ENCODE assay signal across 22 mouse cellular contexts in the genomic region with DNA sequence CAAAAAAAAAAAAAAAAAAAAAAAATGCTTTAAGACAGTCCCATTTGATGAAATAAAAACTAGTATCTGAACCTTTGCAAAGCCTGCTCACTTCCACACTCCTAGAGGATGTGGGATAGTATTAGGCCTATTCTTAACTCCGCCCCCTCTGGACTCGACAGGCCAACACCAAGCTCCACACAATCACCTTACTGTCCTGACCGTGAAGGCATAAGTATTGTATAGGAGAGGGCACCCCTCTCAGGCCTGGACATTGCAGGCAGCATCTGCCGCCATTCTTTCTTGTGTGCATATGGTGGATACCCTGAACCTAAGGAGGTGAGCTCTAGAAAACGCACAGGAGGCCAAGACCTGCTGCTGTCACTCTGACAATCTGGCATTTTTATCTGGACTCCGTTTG.
DNase-seq lines count a peak whose midpoint lies in the region; ATAC-seq and TF ChIP-seq lines count a peak whose summit lies in the region.
"Had no signal": no experiment of that assay in that cellular context is flagged by ENCODE, and none has a peak within 500 bp of the region (broad histone marks: within the 10 kb centered on the region; RNA-seq: fewer than 3 reads in every experiment).

No protein-coding gene starts in this region.

- H3K27me3 ChIP-seq in hindbrain, embryonic 13.5 days: no peaks in the 10 kb centered on the region
- H3K27me3 ChIP-seq in hindbrain, embryonic 10.5 days (ENCODE audit: insufficient read depth, poor library complexity, severe bottlenecking): no peaks in the 10 kb centered on the region
- peaks cover 14% of the 10 kb centered on the region for H3K27me3 ChIP-seq in forebrain, embryonic 13.5 days
- no peaks in the 10 kb centered on the region; the same call in 1 of the 2 replicates for H3K27me3 ChIP-seq in forebrain, postnatal 0 days (ENCODE audit: insufficient read depth, low read length)
- H3K27me3 ChIP-seq in midbrain, embryonic 15.5 days (replicated peaks): no peaks in the 10 kb centered on the region
- H3K27me3 ChIP-seq in intestine, postnatal 0 days (replicated peaks; ENCODE audit: control insufficient read depth, insufficient read depth, low read length): no peaks in the 10 kb centered on the region
- H3K27me3 ChIP-seq: lung, embryonic 15.5 days; neural tube, embryonic 12.5 days; Patski had no signal

- H3K36me3 ChIP-seq in hindbrain, embryonic 13.5 days: no peaks in the 10 kb centered on the region
- H3K36me3 ChIP-seq in hindbrain, embryonic 10.5 days: peaks cover 7% of the 10 kb centered on the region; the same call in 1 of the 2 replicates
- no peaks in the 10 kb centered on the region for H3K36me3 ChIP-seq in forebrain, embryonic 13.5 days (ENCODE audit: poor library complexity, severe bottlenecking)
- H3K36me3 ChIP-seq in forebrain, postnatal 0 days (ENCODE audit: insufficient read depth): no peaks in the 10 kb centered on the region
- H3K36me3 ChIP-seq in midbrain, embryonic 15.5 days (replicated peaks): no peaks in the 10 kb centered on the region
- H3K36me3 ChIP-seq in intestine, postnatal 0 days (ENCODE audit: control insufficient read depth, insufficient read depth): no peaks in the 10 kb centered on the region
- H3K36me3 ChIP-seq: lung, embryonic 15.5 days; neural tube, embryonic 12.5 days had no signal

- H3K9me3 ChIP-seq in hindbrain, embryonic 13.5 days: no peaks in the 10 kb centered on the region
- H3K9me3 ChIP-seq in hindbrain, embryonic 10.5 days: no peaks in the 10 kb centered on the region
- no peaks in the 10 kb centered on the region for H3K9me3 ChIP-seq in forebrain, embryonic 13.5 days (replicated peaks)
- H3K9me3 ChIP-seq in forebrain, postnatal 0 days (ENCODE audit: low read length): no peaks in the 10 kb centered on the region
- H3K9me3 ChIP-seq in midbrain, embryonic 15.5 days: no peaks in the 10 kb centered on the region
- H3K9me3 ChIP-seq in intestine, postnatal 0 days (ENCODE audit: control insufficient read depth): no peaks in the 10 kb centered on the region
- H3K9me3 ChIP-seq: lung, embryonic 15.5 days; neural tube, embryonic 12.5 days had no signal

- peak overlapping the region; percentile 67; the same call in 1 of the 2 replicates for H3K27ac ChIP-seq in hindbrain, embryonic 13.5 days
- H3K27ac ChIP-seq in hindbrain, embryonic 10.5 days: no peak overlapping the region
- H3K27ac ChIP-seq in forebrain, embryonic 13.5 days: no peak overlapping the region
- H3K27ac ChIP-seq in forebrain, postnatal 0 days (ENCODE audit: low read depth, low read length): no peak overlapping the region
- H3K27ac ChIP-seq in midbrain, embryonic 15.5 days: no peak overlapping the region
- H3K27ac ChIP-seq in intestine, postnatal 0 days (ENCODE audit: low read depth, low read length): no peak overlapping the region
- H3K27ac ChIP-seq: heart, adult 2 months; liver, embryonic 14.5 days; lung, embryonic 15.5 days; neural tube, embryonic 12.5 days had no signal

- H3K4me1 ChIP-seq in hindbrain, embryonic 13.5 days (replicated peaks): peaks cover 28% of the 10 kb centered on the region
- peaks cover 37% of the 10 kb centered on the region for H3K4me1 ChIP-seq in hindbrain, embryonic 10.5 days (replicated peaks)
- H3K4me1 ChIP-seq in forebrain, embryonic 13.5 days: peaks cover 29% of the 10 kb centered on the region
- peaks cover 9% of the 10 kb centered on the region; the same call in 1 of the 2 replicates for H3K4me1 ChIP-seq in forebrain, postnatal 0 days (ENCODE audit: insufficient read depth)
- peaks cover 23% of the 10 kb centered on the region for H3K4me1 ChIP-seq in midbrain, embryonic 15.5 days
- H3K4me1 ChIP-seq in intestine, postnatal 0 days (replicated peaks; ENCODE audit: control insufficient read depth, insufficient read depth, low read length): no peaks in the 10 kb centered on the region
- H3K4me1 ChIP-seq: lung, embryonic 15.5 days had no signal

- peak; percentile 49; the same call in 1 of the 2 replicates for ATAC-seq in hindbrain, embryonic 13.5 days (ENCODE audit: low FRiP score)
- ATAC-seq in forebrain, embryonic 13.5 days: peak; percentile 20
- peak; percentile 34; the same call in 1 of the 2 replicates for ATAC-seq in forebrain, postnatal 0 days
- ATAC-seq in midbrain, embryonic 15.5 days (replicated peaks): peak; percentile 36; the same call in 1 of the 2 replicates
- no peak for ATAC-seq in intestine, postnatal 0 days
- ATAC-seq: CD4-positive, CD25-positive, alpha-beta regulatory T cell, adult 4 months had no signal

- DNase-seq in hindbrain, embryonic 10.5 days (ENCODE audit: low spot score): no peak
- DNase-seq in forebrain, postnatal 0 days: no peak
- no peak for DNase-seq in retina, embryonic 14.5 days (ENCODE audit: low spot score)
- DNase-seq: adrenal gland, adult 8-10 months; cerebellum, adult 11 months; gastrocnemius, postnatal 14 days; heart, adult 2 months; heart, postnatal 36 days; kidney, adult 11 months; right cerebral cortex, postnatal 14 days; spleen, adult 18-20 months; thymus, postnatal 36 days had no signal

- WGBS in hindbrain, embryonic 13.5 days: 77% methylated on average over 6 of the region's 6 CpGs
- 80% methylated on average over 6 of the region's 6 CpGs for WGBS in hindbrain, embryonic 10.5 days
- WGBS in forebrain, embryonic 13.5 days: 83% methylated on average over 6 of the region's 6 CpGs
- WGBS in forebrain, postnatal 0 days: 66% methylated on average over 6 of the region's 6 CpGs
- WGBS in midbrain, embryonic 15.5 days: 68% methylated on average over 6 of the region's 6 CpGs
- WGBS in intestine, postnatal 0 days: 85% methylated on average over 6 of the region's 6 CpGs

- no peak overlapping the region for H3K9ac ChIP-seq in hindbrain, embryonic 13.5 days
- no peak overlapping the region for H3K9ac ChIP-seq in forebrain, embryonic 13.5 days
- no peak overlapping the region for H3K9ac ChIP-seq in forebrain, postnatal 0 days
- H3K9ac ChIP-seq in midbrain, embryonic 15.5 days: no peak overlapping the region
- H3K9ac ChIP-seq in intestine, postnatal 0 days (ENCODE audit: low read depth, low read length): no peak overlapping the region
- H3K9ac ChIP-seq: liver, embryonic 14.5 days; lung, embryonic 15.5 days; neural tube, embryonic 12.5 days had no signal

- TF ChIP-seq CTCF in forebrain, postnatal 0 days (IDR thresholded peaks at IDR 0.05; ENCODE audit: low read depth): no peak
- TF ChIP-seq CTCF in intestine, postnatal 0 days (IDR thresholded peaks at IDR 0.05; ENCODE audit: low read depth): no peak

- no peak overlapping the region for H3K4me2 ChIP-seq in hindbrain, embryonic 13.5 days
- peak overlapping the region; percentile 38; the same call in 1 of the 2 replicates for H3K4me2 ChIP-seq in forebrain, embryonic 13.5 days
- 0 out of 2 replicates have a peak overlapping the region, but pooled peaks have one; percentile 41 for H3K4me2 ChIP-seq in forebrain, postnatal 0 days (ENCODE audit: low read depth)
- no peak overlapping the region for H3K4me2 ChIP-seq in midbrain, embryonic 15.5 days
- no peak overlapping the region for H3K4me2 ChIP-seq in intestine, postnatal 0 days (replicated peaks; ENCODE audit: low read depth)
- H3K4me2 ChIP-seq: lung, embryonic 15.5 days; neural tube, embryonic 12.5 days had no signal

- no peak overlapping the region for H3K4me3 ChIP-seq in hindbrain, embryonic 13.5 days
- H3K4me3 ChIP-seq in hindbrain, embryonic 10.5 days: no peak overlapping the region
- H3K4me3 ChIP-seq in forebrain, embryonic 13.5 days: no peak overlapping the region
- H3K4me3 ChIP-seq in forebrain, postnatal 0 days (ENCODE audit: low read depth, low read length): no peak overlapping the region
- H3K4me3 ChIP-seq in midbrain, embryonic 15.5 days: no peak overlapping the region
- H3K4me3 ChIP-seq in intestine, postnatal 0 days (ENCODE audit: low read depth, low read length): no peak overlapping the region
- H3K4me3 ChIP-seq: erythroblast, embryonic 14.5 days; heart, adult 2 months; lung, embryonic 15.5 days; neural tube, embryonic 12.5 days had no signal

Comparison
In these comparisons a context has a peak if more than half of its experiments do, and no peak if none do; other contexts are left out.
1. H3K4me2 ChIP-seq: peak in forebrain, embryonic 13.5 days (single experiment) and forebrain, postnatal 0 days (single experiment); none in hindbrain, embryonic 13.5 days (single experiment), midbrain, embryonic 15.5 days (single experiment) and intestine, postnatal 0 days (single experiment).